Mouse (Mus musculus) layer of hippocampus, postnatal 10 days (tissue): ENCODE data around the gene Zfhx3. TPM values are rescaled to one million over a fixed set of nuclear protein-coding genes. Genes with fewer than 3 reads are reported as not detected.

Experiments used
- DNase-seq, 2 experiments: peaks; one replicate each; pipeline ENCODE4 v3.0.0; 2021; ENCODE audit warnings: low spot score in 2 of 2
- total RNA-seq, 2 experiments: library from RNA; stranded (reverse); gene quantifications; 2 replicates each; pipeline ENCODE4 v1.2.3; 2021

The Zfhx3 gene
- total RNA-seq, 2 experiments from 2014 or later = 3.9 to 4.7 TPM

DNA sequence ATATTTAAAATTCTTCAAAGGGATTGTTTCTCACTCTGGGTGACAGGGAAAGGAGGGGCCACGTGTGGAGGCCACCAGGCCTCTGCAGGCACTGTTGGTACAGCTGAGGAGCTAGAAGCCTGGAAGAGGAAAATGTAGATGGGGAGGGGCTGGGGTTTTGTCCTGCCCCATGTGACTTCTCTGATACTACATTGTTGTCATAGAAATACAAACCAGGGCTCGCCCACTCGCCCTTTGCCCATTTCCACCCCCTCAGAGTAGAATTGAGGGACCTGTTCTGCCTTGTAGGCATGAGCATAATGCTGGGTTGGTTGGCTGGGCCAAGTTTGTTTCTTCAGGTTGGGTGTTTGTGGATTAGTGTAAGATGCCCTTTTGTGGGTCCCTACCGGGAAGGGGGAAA lies 942.5 kb downstream of the Zfhx3 start:
- DNase-seq = no peak

- peak in 1 of 2 experiments; percentile 17 for DNase-seq
These were observed 943.0 kb downstream of the Zfhx3 start for GRCm38 (mm10) chr8:108885450-108885849.

- no peak for DNase-seq
These were observed 943.4 kb downstream of the Zfhx3 start for GRCm38 (mm10) chr8:108885861-108886260.

DNA sequence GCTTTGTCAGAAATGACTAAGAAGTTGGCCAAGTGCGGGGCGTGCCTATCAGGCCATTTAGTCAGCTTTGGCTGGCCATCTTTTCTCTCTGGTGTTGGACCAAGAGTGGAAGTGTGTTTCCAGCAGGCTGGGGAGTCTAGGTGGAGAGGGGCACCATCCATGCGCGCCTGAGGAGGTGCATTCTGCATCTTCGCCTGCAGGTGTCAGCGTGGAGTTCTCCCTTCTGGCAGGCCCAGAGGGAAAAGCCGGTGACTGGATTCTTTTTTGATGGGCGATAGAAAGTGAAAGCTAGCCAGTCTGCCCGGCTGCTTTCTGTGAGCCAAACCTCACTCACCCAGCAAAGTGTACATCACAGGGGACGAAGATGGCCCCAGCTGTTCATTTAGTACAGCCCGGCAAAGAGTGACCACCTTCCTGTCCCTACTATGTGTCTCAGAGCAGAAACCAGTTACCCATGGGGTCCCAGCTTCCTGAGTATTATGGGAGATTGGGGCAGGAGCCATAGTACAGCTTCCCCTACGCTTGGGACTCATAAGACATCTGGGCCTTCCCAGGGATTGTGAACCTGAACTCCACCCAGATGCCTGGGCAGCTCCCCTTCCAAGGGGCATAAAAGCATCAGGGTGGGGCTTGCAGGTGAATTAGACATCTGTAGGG lies 944.3 kb downstream of the Zfhx3 start:
- DNase-seq = peak; percentile 82 to 86

GRCm38 (mm10) chr8:108887256-108887615 lies 944.8 kb downstream of the Zfhx3 start:
- DNase-seq = no peak

GRCm38 (mm10) chr8:108887890-108888289 lies 945.4 kb downstream of the Zfhx3 start:
- DNase-seq = no peak

- no peak for DNase-seq
These were observed 946.5 kb downstream of the Zfhx3 start for GRCm38 (mm10) chr8:108888924-108889323.

DNA sequence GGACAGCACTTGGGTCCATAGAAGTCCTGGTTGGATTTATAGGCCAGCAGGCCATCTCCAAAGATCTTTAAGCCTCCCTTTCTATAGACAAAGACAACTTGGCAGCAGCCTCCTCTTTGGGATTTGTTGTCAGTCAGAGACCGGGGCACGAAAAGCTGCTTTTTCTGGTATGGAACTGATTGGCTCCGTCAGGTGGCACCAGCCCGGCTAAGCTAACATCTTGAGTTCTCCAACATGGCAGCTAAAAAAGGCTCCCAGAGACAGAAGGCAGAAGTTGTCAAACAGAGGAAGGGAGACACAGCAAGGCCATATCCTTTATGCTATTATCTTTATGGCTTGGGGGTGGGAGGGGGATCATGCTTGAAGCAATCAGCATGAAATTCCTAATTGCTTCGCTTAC lies 947.0 kb downstream of the Zfhx3 start:
- no peak for DNase-seq

DNA sequence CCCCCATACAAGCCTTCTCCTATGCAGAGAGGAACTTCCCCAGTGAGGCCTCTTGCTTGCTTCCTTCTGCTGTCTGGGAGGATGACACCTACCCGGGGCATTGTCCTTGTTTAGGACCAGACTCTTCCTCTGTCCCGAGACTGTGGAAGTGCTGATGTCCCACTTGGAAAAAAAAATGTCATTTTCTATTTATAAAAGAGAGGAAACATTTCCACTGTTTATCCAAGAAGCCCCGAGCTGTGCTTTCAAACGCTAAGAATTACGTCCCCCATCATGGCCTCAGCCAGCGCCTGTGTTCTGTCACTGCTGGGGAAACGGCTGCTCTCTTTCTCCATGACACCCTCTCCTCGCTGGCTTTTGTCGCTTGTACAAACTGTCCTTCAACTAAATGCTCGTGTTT lies 951.8 kb downstream of the Zfhx3 start:
- DNase-seq = no peak

DNA sequence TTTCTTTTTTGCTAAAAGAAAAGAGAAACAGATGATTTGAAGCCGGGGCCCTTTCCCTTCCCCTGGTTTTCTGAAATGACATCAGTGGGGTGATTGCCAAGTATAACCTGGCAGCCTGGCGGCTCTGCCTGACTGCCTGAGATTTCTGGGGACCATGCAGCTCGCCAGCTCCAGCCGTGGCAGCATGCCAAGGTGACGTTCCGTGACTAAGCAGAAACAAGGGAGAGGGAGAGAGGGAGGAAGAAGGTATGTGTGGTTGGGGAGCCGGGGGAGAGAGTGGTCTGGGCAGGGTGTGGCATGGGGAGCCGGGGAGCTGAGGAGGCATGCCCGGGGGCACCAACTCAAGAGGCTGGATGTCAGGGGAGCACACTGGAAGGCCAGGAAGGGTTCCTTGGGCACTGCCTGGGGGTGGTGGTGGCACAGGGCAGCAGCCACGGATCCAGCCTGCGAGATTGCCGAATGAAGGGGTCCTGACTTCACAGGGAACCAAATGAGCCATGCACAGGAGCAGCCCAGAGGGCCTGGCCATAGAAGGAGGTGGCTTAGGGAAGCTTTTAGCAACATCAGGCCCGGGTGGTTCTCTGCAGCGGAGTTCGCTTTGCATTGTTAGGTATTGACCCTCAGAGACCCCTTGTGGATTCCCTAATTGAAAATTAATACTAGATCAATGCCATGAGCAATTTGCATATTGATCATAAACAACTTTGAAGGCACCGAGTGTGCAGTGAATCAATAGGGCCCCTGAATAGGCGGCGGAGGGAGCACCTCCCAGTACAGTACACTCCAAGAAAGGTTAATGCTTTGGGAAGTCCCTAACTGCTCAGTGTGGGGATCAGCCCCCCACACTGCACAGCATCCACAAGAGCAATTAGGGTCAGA lies 954.3 kb downstream of the Zfhx3 start:
- peak; percentile 80 to 81 for DNase-seq

- no peak for DNase-seq
These were observed 955.1 kb downstream of the Zfhx3 start for GRCm38 (mm10) chr8:108897347-108898100.

- DNase-seq = no peak
These were observed 956.9 kb downstream of the Zfhx3 start for GRCm38 (mm10) chr8:108899251-108899771.

GRCm38 (mm10) chr8:108900541-108900940 lies 958.1 kb downstream of the Zfhx3 start:
- no peak for DNase-seq

- DNase-seq = no peak
These were observed 958.8 kb downstream of the Zfhx3 start for GRCm38 (mm10) chr8:108901208-108901607.

GRCm38 (mm10) chr8:108903550-108903949 lies 961.1 kb downstream of the Zfhx3 start:
- DNase-seq = no peak

DNA sequence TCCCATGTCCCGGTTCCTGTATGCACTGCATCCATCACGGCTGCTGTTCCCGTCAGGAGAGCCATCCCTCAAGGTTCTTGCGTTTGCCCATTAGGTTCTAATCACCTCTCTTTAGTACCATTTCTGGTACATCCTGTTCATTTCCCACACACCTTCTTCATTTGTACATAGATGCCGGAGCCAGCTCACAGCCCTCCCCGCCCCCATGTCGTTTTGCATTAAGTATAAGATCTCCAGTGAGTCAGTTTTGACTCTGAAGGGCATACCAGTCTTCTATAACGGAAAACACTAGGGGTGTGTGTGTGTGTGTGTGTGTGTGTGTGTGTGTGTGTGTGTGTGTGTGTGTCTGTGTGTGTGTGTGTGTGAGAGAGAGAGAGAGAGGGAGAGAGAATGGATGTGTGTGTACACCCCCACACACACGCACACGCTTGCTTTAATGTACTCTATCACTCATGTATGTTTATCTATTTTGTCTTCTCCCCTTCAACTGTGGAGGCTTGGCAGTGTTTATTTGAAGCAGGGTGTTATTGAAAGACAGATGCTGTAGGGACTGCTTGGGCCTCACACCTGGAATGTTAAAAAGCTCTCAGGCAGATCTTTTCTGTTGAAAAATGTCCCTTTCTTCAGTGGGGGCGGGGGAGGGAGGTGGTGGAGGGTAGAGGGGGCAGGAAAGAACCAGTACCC lies 962.0 kb downstream of the Zfhx3 start:
- DNase-seq = no peak

DNA sequence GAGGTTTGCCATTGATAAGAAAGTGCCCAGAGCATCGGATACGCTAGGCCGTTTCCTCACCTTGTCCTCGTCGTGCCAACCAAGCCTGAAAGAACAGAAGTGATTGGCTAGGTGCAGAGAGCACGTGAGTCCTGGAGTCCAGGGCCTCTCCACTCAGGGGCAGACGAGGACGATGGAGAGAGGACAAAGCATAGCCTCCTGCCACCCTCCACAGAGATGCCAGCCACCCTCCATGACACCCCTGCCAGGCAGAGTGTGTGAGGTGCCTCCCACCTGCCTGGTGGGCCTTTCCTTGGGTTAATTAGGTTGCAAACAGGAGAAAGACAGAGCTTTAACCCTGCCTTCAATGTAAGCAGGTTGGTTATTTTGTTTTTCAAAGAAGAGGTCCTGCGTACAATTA lies 965.6 kb downstream of the Zfhx3 start:
- no peak for DNase-seq

DNA sequence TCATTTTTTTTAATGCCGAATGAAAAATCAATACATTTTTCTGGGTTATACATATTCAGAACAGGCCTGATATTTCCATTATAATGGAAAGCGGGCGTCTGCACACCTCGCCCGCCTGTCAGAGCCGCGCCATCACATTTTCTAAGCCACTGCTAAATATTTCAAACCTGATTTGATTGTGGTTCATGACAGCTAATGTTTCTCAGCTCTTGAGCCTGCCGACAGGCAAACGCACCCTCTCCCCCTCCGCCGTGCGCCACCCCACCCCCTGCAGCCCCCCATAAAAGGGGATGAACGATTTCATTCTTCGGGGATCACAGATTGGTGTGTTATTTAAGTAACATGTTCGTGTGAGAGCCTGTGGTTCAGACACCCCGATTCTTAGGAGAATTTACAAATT lies 966.1 kb downstream of the Zfhx3 start:
- DNase-seq = no peak

DNA sequence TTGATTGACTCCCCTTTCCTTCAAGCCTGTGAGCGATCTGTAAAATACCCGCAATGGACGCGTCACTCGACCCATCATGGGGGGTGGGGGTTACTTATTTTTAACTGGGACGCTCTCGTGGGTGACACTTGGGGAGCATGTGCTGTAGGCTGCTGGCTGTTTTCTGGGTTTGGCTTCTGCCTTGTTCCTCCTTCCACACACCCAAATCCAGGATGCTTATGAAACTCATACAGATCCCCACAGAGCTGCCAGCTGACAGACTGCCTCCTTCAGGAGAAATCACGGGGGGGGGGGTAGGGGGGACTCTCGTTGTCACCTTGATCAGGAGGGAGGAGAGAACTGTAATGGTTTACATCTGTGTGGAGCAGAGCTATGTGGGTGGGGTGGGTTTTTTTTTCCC lies 966.6 kb downstream of the Zfhx3 start:
- DNase-seq = no peak

- no peak for DNase-seq
These were observed 967.0 kb downstream of the Zfhx3 start for GRCm38 (mm10) chr8:108909455-108909854.

GRCm38 (mm10) chr8:108910843-108911242 lies 968.4 kb downstream of the Zfhx3 start:
- no peak for DNase-seq
